In genomic region chr7:29237596-29237995, GRCm38 (mm10) we compare ENCODE assay signal across 8 mouse cellular contexts. TPM values are rescaled to one million over a fixed set of nuclear protein-coding genes. Genes with fewer than 3 reads are reported as not detected.
A peak's percentile ranks its signal among the peaks of the same experiment; 100 is the strongest.
DNase-seq lines count a peak whose midpoint lies in the region; ATAC-seq and TF ChIP-seq lines count a peak whose summit lies in the region.
"Not testable (repeated sequence)": the region's sequence is repeated elsewhere in the genome, so short reads cannot be mapped to it uniquely, and the experiment has no call there.

No protein-coding gene starts in this region.

- not testable (repeated sequence) for DNase-seq in MEL (ENCODE audit: low read depth, low spot score); embryonic facial prominence, embryonic 11.5 days (ENCODE audit: low spot score); forebrain, postnatal 0 days; kidney, postnatal 0 days (ENCODE audit: low spot score); liver, embryonic 14.5 days (ENCODE audit: low read depth in 3 of 3, low spot score in 3 of 3)

- H3K9me3 ChIP-seq in MEL (replicated peaks; ENCODE audit: insufficient read depth, low read length); embryonic facial prominence, embryonic 11.5 days (replicated peaks; ENCODE audit: control insufficient read depth, low read length); forebrain, postnatal 0 days (ENCODE audit: low read length); hindbrain, embryonic 13.5 days; kidney, postnatal 0 days (replicated peaks; ENCODE audit: low read length); liver, embryonic 14.5 days (ENCODE audit: control insufficient read depth, low read length); midbrain, embryonic 13.5 days; stomach, embryonic 14.5 days (ENCODE audit: control insufficient read depth, low read depth, low read length): not testable (repeated sequence)

- not testable (repeated sequence) for H3K79me2 ChIP-seq in MEL (ENCODE audit: control insufficient read depth, insufficient read depth, low read length, poor library complexity)

- H3K27ac ChIP-seq in MEL (ENCODE audit: control insufficient read depth, low read depth, low read length): peak overlapping the region; percentile 88
- H3K27ac ChIP-seq in embryonic facial prominence, embryonic 11.5 days (replicated peaks; ENCODE audit: low read depth, low read length): peak overlapping the region; percentile 71
- peak overlapping the region; percentile 74 for H3K27ac ChIP-seq in forebrain, postnatal 0 days (ENCODE audit: low read depth, low read length)
- H3K27ac ChIP-seq in hindbrain, embryonic 13.5 days: peak overlapping the region; percentile 88
- H3K27ac ChIP-seq in kidney, postnatal 0 days: peak overlapping the region; percentile 87
- H3K27ac ChIP-seq in liver, embryonic 14.5 days: peak overlapping the region; percentile 67
- peak overlapping the region; percentile 89 for H3K27ac ChIP-seq in midbrain, embryonic 13.5 days
- peak overlapping the region; percentile 89 for H3K27ac ChIP-seq in stomach, embryonic 14.5 days (ENCODE audit: low read length)

- 31% methylated on average over 6 of the region's 6 CpGs for WGBS in embryonic facial prominence, embryonic 11.5 days
- 31% methylated on average over 6 of the region's 6 CpGs for WGBS in forebrain, postnatal 0 days
- 32% methylated on average over 6 of the region's 6 CpGs for WGBS in hindbrain, embryonic 13.5 days
- whole genome bisulfite sequencing in kidney, postnatal 0 days: 25% methylated on average over 6 of the region's 6 CpGs
- WGBS in liver, embryonic 14.5 days (ENCODE audit: insufficient replicate concordance): 22% methylated on average over 6 of the region's 6 CpGs
- 32% methylated on average over 6 of the region's 6 CpGs for WGBS in midbrain, embryonic 13.5 days
- WGBS in stomach, embryonic 14.5 days: 26% methylated on average over 6 of the region's 6 CpGs

- TF ChIP-seq CTCF in MEL (IDR thresholded peaks at IDR 0.05 in 2 of 3, conservative IDR thresholded peaks at IDR 0.05 in 1 of 3; ENCODE audit: control insufficient read depth in 1 of 3, insufficient read depth in 1 of 3, low read depth in 2 of 3, low read length in 3 of 3, poor library complexity in 1 of 3, severe bottlenecking in 1 of 3); forebrain, postnatal 0 days (IDR thresholded peaks at IDR 0.05; ENCODE audit: low read depth); kidney, postnatal 0 days (IDR thresholded peaks at IDR 0.05; ENCODE audit: low read depth); liver, embryonic 14.5 days (IDR thresholded peaks at IDR 0.05; ENCODE audit: low read depth): not testable (repeated sequence)

- H3K4me1 ChIP-seq in MEL (ENCODE audit: control insufficient read depth in 1 of 2, insufficient read depth in 2 of 2, low read length in 2 of 2): peaks cover 5 to 13% of the 10 kb centered on the region in 2 experiments
- H3K4me1 ChIP-seq in embryonic facial prominence, embryonic 11.5 days (ENCODE audit: control insufficient read depth, insufficient read depth, low read length); forebrain, postnatal 0 days (ENCODE audit: insufficient read depth); kidney, postnatal 0 days (replicated peaks; ENCODE audit: insufficient read depth, low read length); stomach, embryonic 14.5 days (ENCODE audit: control insufficient read depth, insufficient read depth, low read length): not testable (repeated sequence)
- H3K4me1 ChIP-seq in hindbrain, embryonic 13.5 days (replicated peaks): peaks cover 13% of the 10 kb centered on the region
- peaks cover 5 to 17% of the 10 kb centered on the region in 2 experiments; a peak in 3 of 4 replicates for H3K4me1 ChIP-seq in liver, embryonic 14.5 days (replicated peaks; ENCODE audit: control insufficient read depth in 2 of 2, insufficient read depth in 2 of 2, low read length in 1 of 2)
- H3K4me1 ChIP-seq in midbrain, embryonic 13.5 days (replicated peaks): peaks cover 13% of the 10 kb centered on the region

- peak overlapping the region; percentile 58 for H3K9ac ChIP-seq in MEL (ENCODE audit: control insufficient read depth, low read depth, low read length, poor library complexity, severe bottlenecking)
- H3K9ac ChIP-seq in embryonic facial prominence, embryonic 11.5 days (replicated peaks; ENCODE audit: low read length): peak overlapping the region; percentile 45
- peak overlapping the region; percentile 66 for H3K9ac ChIP-seq in forebrain, postnatal 0 days
- peak overlapping the region; percentile 78 for H3K9ac ChIP-seq in hindbrain, embryonic 13.5 days
- not testable (repeated sequence) for H3K9ac ChIP-seq in kidney, postnatal 0 days (ENCODE audit: low read depth, low read length); stomach, embryonic 14.5 days (replicated peaks; ENCODE audit: low read depth, low read length)
- H3K9ac ChIP-seq in liver, embryonic 14.5 days (replicated peaks): peak overlapping the region; percentile 61
- H3K9ac ChIP-seq in midbrain, embryonic 13.5 days (replicated peaks): peak overlapping the region; percentile 59

- H3K36me3 ChIP-seq in MEL (ENCODE audit: control insufficient read depth in 1 of 2, insufficient read depth in 2 of 2, low read length in 2 of 2); embryonic facial prominence, embryonic 11.5 days (replicated peaks; ENCODE audit: control insufficient read depth, insufficient read depth, low read depth, low read length); forebrain, postnatal 0 days (ENCODE audit: insufficient read depth); hindbrain, embryonic 13.5 days; kidney, postnatal 0 days (ENCODE audit: insufficient read depth, low read length); liver, embryonic 14.5 days (replicated peaks; ENCODE audit: control insufficient read depth, insufficient read depth, low read depth); midbrain, embryonic 13.5 days; stomach, embryonic 14.5 days (ENCODE audit: control insufficient read depth, insufficient read depth, low read length): not testable (repeated sequence)

- not testable (repeated sequence) for TF ChIP-seq RAD21 in MEL (IDR thresholded peaks at IDR 0.05; ENCODE audit: low read depth, low read length)

- peak overlapping the region; percentile 32 to 47 for H3K4me3 ChIP-seq in MEL (ENCODE audit: control insufficient read depth in 1 of 2, insufficient read depth in 1 of 2, low read depth in 2 of 2, low read length in 2 of 2)
- H3K4me3 ChIP-seq in embryonic facial prominence, embryonic 11.5 days (ENCODE audit: low read depth, low read length): peak overlapping the region; percentile 22
- H3K4me3 ChIP-seq in forebrain, postnatal 0 days (ENCODE audit: low read depth, low read length): peak overlapping the region; percentile 67
- H3K4me3 ChIP-seq in hindbrain, embryonic 13.5 days: peak overlapping the region; percentile 65
- H3K4me3 ChIP-seq in kidney, postnatal 0 days (replicated peaks; ENCODE audit: low read depth, low read length): 0 out of 2 replicates have a peak overlapping the region, but pooled peaks have one; percentile 10
- peak overlapping the region; percentile 55 to 66 for H3K4me3 ChIP-seq in liver, embryonic 14.5 days (ENCODE audit: insufficient read depth in 1 of 2, low read depth in 2 of 2, low read length in 2 of 2)
- peak overlapping the region; percentile 71 for H3K4me3 ChIP-seq in midbrain, embryonic 13.5 days (replicated peaks)
- H3K4me3 ChIP-seq in stomach, embryonic 14.5 days (ENCODE audit: low read depth, low read length): peak overlapping the region; percentile 70

- H3K27me3 ChIP-seq in MEL (ENCODE audit: control insufficient read depth in 1 of 2, insufficient read depth in 2 of 2, low read length in 2 of 2); embryonic facial prominence, embryonic 11.5 days (ENCODE audit: control insufficient read depth, insufficient read depth, low read length); forebrain, postnatal 0 days (ENCODE audit: insufficient read depth, low read length); kidney, postnatal 0 days (ENCODE audit: insufficient read depth, low read length); liver, embryonic 14.5 days (ENCODE audit: control insufficient read depth, insufficient read depth, low read length); stomach, embryonic 14.5 days (ENCODE audit: control insufficient read depth, insufficient read depth, low read length): not testable (repeated sequence)
- peaks cover 21% of the 10 kb centered on the region for H3K27me3 ChIP-seq in hindbrain, embryonic 13.5 days
- peaks cover 13% of the 10 kb centered on the region for H3K27me3 ChIP-seq in midbrain, embryonic 13.5 days

- not testable (repeated sequence) for TF ChIP-seq EP300 in MEL (IDR thresholded peaks at IDR 0.05; ENCODE audit: low read depth in 1 of 2, low read length in 2 of 2); liver, embryonic 14.5 days (IDR thresholded peaks at IDR 0.05; ENCODE audit: low read depth)

- H3K4me2 ChIP-seq in embryonic facial prominence, embryonic 11.5 days (ENCODE audit: low read depth, low read length): peak overlapping the region; percentile 22
- H3K4me2 ChIP-seq in forebrain, postnatal 0 days (ENCODE audit: low read depth): peak overlapping the region; percentile 78
- peak overlapping the region; percentile 64 for H3K4me2 ChIP-seq in hindbrain, embryonic 13.5 days
- peak overlapping the region; percentile 48 for H3K4me2 ChIP-seq in kidney, postnatal 0 days (ENCODE audit: low read length)
- peak overlapping the region; percentile 88 for H3K4me2 ChIP-seq in liver, embryonic 14.5 days (ENCODE audit: low read depth)
- H3K4me2 ChIP-seq in midbrain, embryonic 13.5 days (replicated peaks): peak overlapping the region; percentile 84
- H3K4me2 ChIP-seq in stomach, embryonic 14.5 days (replicated peaks; ENCODE audit: low read depth, low read length): peak overlapping the region; percentile 85

- TF ChIP-seq POLR2A in MEL (IDR thresholded peaks at IDR 0.05; ENCODE audit: control insufficient read depth in 1 of 2, insufficient read depth in 1 of 2, low read depth in 1 of 2, low read length in 2 of 2, poor library complexity in 1 of 2): not testable (repeated sequence)

- ATAC-seq in embryonic facial prominence, embryonic 11.5 days (replicated peaks; ENCODE audit: insufficient number of reproducible peaks, low FRiP score, low TSS enrichment, low read depth); forebrain, postnatal 0 days; liver, embryonic 14.5 days (ENCODE audit: insufficient read depth); stomach, embryonic 14.5 days (ENCODE audit: insufficient number of reproducible peaks, insufficient read depth, low FRiP score, low read depth): not testable (repeated sequence)
- ATAC-seq in hindbrain, embryonic 13.5 days (ENCODE audit: low FRiP score): peak; percentile 30
- peak; percentile 1; the same call in 1 of the 2 replicates for ATAC-seq in kidney, postnatal 0 days (replicated peaks; ENCODE audit: low FRiP score, low read depth)
- peak; percentile 37 for ATAC-seq in midbrain, embryonic 13.5 days

RNA-seq across cellular contexts. Expression of gene Yif1b, which starts 0.5 kb away (rescaled TPM):
- 88.6 and 94.8 TPM in 2 replicates for total RNA-seq in MEL (2012; rRNA removed)
- 100 to 1,000 TPM in 1 of 2 experiments, not detected in 1; 143 TPM for polyA plus RNA-seq in MEL (2012; ENCODE audit: insufficient read depth in 1 of 2, insufficient read length in 2 of 2, low read depth in 1 of 2, low replicate concordance in 2 of 2, missing spikeins in 1 of 2)
- polyA plus RNA-seq in embryonic facial prominence, embryonic 11.5 days (2014; fragmentation: Nextera tagmentation; extraction: Ambion mirVana): 86.1 and 90.5 TPM in 2 replicates
- 71.2 and 84.1 TPM in 2 replicates for total RNA-seq in forebrain, postnatal 0 days (2014; rRNA removed)
- 97.7 and 100 TPM in 2 replicates for polyA plus RNA-seq in forebrain, postnatal 0 days (2015; fragmentation: Nextera tagmentation; extraction: Ambion mirVana)
- polyA plus RNA-seq in hindbrain, embryonic 13.5 days (2015; fragmentation: Nextera tagmentation; extraction: Ambion mirVana): 79.0 and 79.8 TPM in 2 replicates
- polyA plus RNA-seq in kidney, postnatal 0 days (2015; fragmentation: Nextera tagmentation; extraction: Ambion mirVana): 121 and 131 TPM in 2 replicates
- 24.4 and 29.4 TPM in 2 replicates for polyA plus RNA-seq in liver, embryonic 14.5 days (2012; rRNA removed)
- 41.6 and 44.5 TPM in 2 replicates for polyA plus RNA-seq in liver, embryonic 14.5 days (2014; fragmentation: Nextera tagmentation; extraction: Ambion mirVana)
- polyA plus RNA-seq in midbrain, embryonic 13.5 days (2015; fragmentation: Nextera tagmentation; extraction: Ambion mirVana): 77.0 and 80.8 TPM in 2 replicates
- 93.4 and 100.0 TPM in 2 replicates for polyA plus RNA-seq in stomach, embryonic 14.5 days (2014; fragmentation: Nextera tagmentation; extraction: Ambion mirVana)

RNA-seq across cellular contexts. Expression of gene Kcnk6, which starts 5.3 kb away (rescaled TPM):
- 1.4 and 2.0 TPM in 2 replicates for total RNA-seq in MEL (2012; rRNA removed)
- 1 to 10 TPM in 1 of 2 experiments, not detected in 1; 5.2 TPM for polyA plus RNA-seq in MEL (2012; ENCODE audit: insufficient read depth in 1 of 2, insufficient read length in 2 of 2, low read depth in 1 of 2, low replicate concordance in 2 of 2, missing spikeins in 1 of 2)
- polyA plus RNA-seq in embryonic facial prominence, embryonic 11.5 days (2014; fragmentation: Nextera tagmentation; extraction: Ambion mirVana): 0.45 and 0.53 TPM in 2 replicates
- 1.7 and 6.1 TPM in 2 replicates for total RNA-seq in forebrain, postnatal 0 days (2014; rRNA removed)
- polyA plus RNA-seq in forebrain, postnatal 0 days (2015; fragmentation: Nextera tagmentation; extraction: Ambion mirVana): 0.88 and 0.97 TPM in 2 replicates
- 0.43 and 0.57 TPM in 2 replicates for polyA plus RNA-seq in hindbrain, embryonic 13.5 days (2015; fragmentation: Nextera tagmentation; extraction: Ambion mirVana)
- 0.87 and 0.88 TPM in 2 replicates for polyA plus RNA-seq in kidney, postnatal 0 days (2015; fragmentation: Nextera tagmentation; extraction: Ambion mirVana)
- 2.4 TPM in 2 replicates for polyA plus RNA-seq in liver, embryonic 14.5 days (2012; rRNA removed)
- 0.55 and 0.82 TPM in 2 replicates for polyA plus RNA-seq in liver, embryonic 14.5 days (2014; fragmentation: Nextera tagmentation; extraction: Ambion mirVana)
- polyA plus RNA-seq in midbrain, embryonic 13.5 days (2015; fragmentation: Nextera tagmentation; extraction: Ambion mirVana): 0.17 and 0.30 TPM in 2 replicates
- 0.73 and 0.98 TPM in 2 replicates for polyA plus RNA-seq in stomach, embryonic 14.5 days (2014; fragmentation: Nextera tagmentation; extraction: Ambion mirVana)

RNA-seq across cellular contexts. Expression of gene 2200002D01Rik, which starts 10.7 kb away (rescaled TPM):
- 3.8 and 5.4 TPM in 2 replicates for total RNA-seq in MEL (2012; rRNA removed)
- polyA plus RNA-seq in MEL (2012; ENCODE audit: insufficient read depth in 1 of 2, insufficient read length in 2 of 2, low read depth in 1 of 2, low replicate concordance in 2 of 2, missing spikeins in 1 of 2): under 1 TPM in 1 of 2 experiments, not detected in 1; 0.85 TPM
- polyA plus RNA-seq in embryonic facial prominence, embryonic 11.5 days (2014; fragmentation: Nextera tagmentation; extraction: Ambion mirVana): 1.5 and 2.6 TPM in 2 replicates
- total RNA-seq in forebrain, postnatal 0 days (2014; rRNA removed): 0.23 TPM in 1 of 2 replicates, not detected in the other
- polyA plus RNA-seq in forebrain, postnatal 0 days (2015; fragmentation: Nextera tagmentation; extraction: Ambion mirVana): 0.67 and 0.82 TPM in 2 replicates
- 1.7 and 2.1 TPM in 2 replicates for polyA plus RNA-seq in hindbrain, embryonic 13.5 days (2015; fragmentation: Nextera tagmentation; extraction: Ambion mirVana)
- polyA plus RNA-seq in kidney, postnatal 0 days (2015; fragmentation: Nextera tagmentation; extraction: Ambion mirVana): 23.7 and 24.1 TPM in 2 replicates
- 0.39 and 1.3 TPM in 2 replicates for polyA plus RNA-seq in liver, embryonic 14.5 days (2012; rRNA removed)
- polyA plus RNA-seq in liver, embryonic 14.5 days (2014; fragmentation: Nextera tagmentation; extraction: Ambion mirVana): 2.6 and 4.8 TPM in 2 replicates
- polyA plus RNA-seq in midbrain, embryonic 13.5 days (2015; fragmentation: Nextera tagmentation; extraction: Ambion mirVana): 0.92 and 2.0 TPM in 2 replicates
- 35.0 and 36.6 TPM in 2 replicates for polyA plus RNA-seq in stomach, embryonic 14.5 days (2014; fragmentation: Nextera tagmentation; extraction: Ambion mirVana)

RNA-seq across cellular contexts. Expression of gene Catsperg1, which starts 23.8 kb away (rescaled TPM):
- 0.20 and 0.23 TPM in 2 replicates for total RNA-seq in MEL (2012; rRNA removed)
- under 1 TPM in 1 of 2 experiments, not detected in 1; 0.31 TPM for polyA plus RNA-seq in MEL (2012; ENCODE audit: insufficient read depth in 1 of 2, insufficient read length in 2 of 2, low read depth in 1 of 2, low replicate concordance in 2 of 2, missing spikeins in 1 of 2)
- polyA plus RNA-seq in embryonic facial prominence, embryonic 11.5 days (2014; fragmentation: Nextera tagmentation; extraction: Ambion mirVana): 0.79 TPM in 1 of 2 replicates, not detected in the other
- 2.5 and 3.5 TPM in 2 replicates for total RNA-seq in forebrain, postnatal 0 days (2014; rRNA removed)
- polyA plus RNA-seq in forebrain, postnatal 0 days (2015; fragmentation: Nextera tagmentation; extraction: Ambion mirVana): 0.75 and 2.3 TPM in 2 replicates
- polyA plus RNA-seq in hindbrain, embryonic 13.5 days (2015; fragmentation: Nextera tagmentation; extraction: Ambion mirVana): 2.0 and 3.6 TPM in 2 replicates
- polyA plus RNA-seq in kidney, postnatal 0 days (2015; fragmentation: Nextera tagmentation; extraction: Ambion mirVana): 0.51 and 0.53 TPM in 2 replicates
- 0.32 and 0.45 TPM in 2 replicates for polyA plus RNA-seq in liver, embryonic 14.5 days (2012; rRNA removed)
- 0.11 TPM in 1 of 2 replicates, not detected in the other for polyA plus RNA-seq in liver, embryonic 14.5 days (2014; fragmentation: Nextera tagmentation; extraction: Ambion mirVana)
- polyA plus RNA-seq in midbrain, embryonic 13.5 days (2015; fragmentation: Nextera tagmentation; extraction: Ambion mirVana): 2.0 and 3.3 TPM in 2 replicates
- polyA plus RNA-seq in stomach, embryonic 14.5 days (2014; fragmentation: Nextera tagmentation; extraction: Ambion mirVana): 0.64 and 1.6 TPM in 2 replicates

RNA-seq across cellular contexts. Expression of gene Spint2, which starts 44.1 kb away (rescaled TPM):
- 71.9 and 78.1 TPM in 2 replicates for total RNA-seq in MEL (2012; rRNA removed)
- 100 to 1,000 TPM in 1 of 2 experiments, not detected in 1; 131 TPM for polyA plus RNA-seq in MEL (2012; ENCODE audit: insufficient read depth in 1 of 2, insufficient read length in 2 of 2, low read depth in 1 of 2, low replicate concordance in 2 of 2, missing spikeins in 1 of 2)
- polyA plus RNA-seq in embryonic facial prominence, embryonic 11.5 days (2014; fragmentation: Nextera tagmentation; extraction: Ambion mirVana): 71.4 and 84.5 TPM in 2 replicates
- 32.3 and 36.7 TPM in 2 replicates for total RNA-seq in forebrain, postnatal 0 days (2014; rRNA removed)
- 94.6 and 127 TPM in 2 replicates for polyA plus RNA-seq in forebrain, postnatal 0 days (2015; fragmentation: Nextera tagmentation; extraction: Ambion mirVana)
- 42.4 and 44.0 TPM in 2 replicates for polyA plus RNA-seq in hindbrain, embryonic 13.5 days (2015; fragmentation: Nextera tagmentation; extraction: Ambion mirVana)
- 460 and 496 TPM in 2 replicates for polyA plus RNA-seq in kidney, postnatal 0 days (2015; fragmentation: Nextera tagmentation; extraction: Ambion mirVana)
- polyA plus RNA-seq in liver, embryonic 14.5 days (2012; rRNA removed): 14.6 and 15.6 TPM in 2 replicates
- 22.3 and 23.6 TPM in 2 replicates for polyA plus RNA-seq in liver, embryonic 14.5 days (2014; fragmentation: Nextera tagmentation; extraction: Ambion mirVana)
- 26.1 and 28.7 TPM in 2 replicates for polyA plus RNA-seq in midbrain, embryonic 13.5 days (2015; fragmentation: Nextera tagmentation; extraction: Ambion mirVana)
- polyA plus RNA-seq in stomach, embryonic 14.5 days (2014; fragmentation: Nextera tagmentation; extraction: Ambion mirVana): 386 and 405 TPM in 2 replicates

Comparison
In these comparisons a context has a peak if more than half of its experiments do, and no peak if none do; other contexts are left out.
1. H3K4me3 ChIP-seq: peak in every context shown above with its lines; median percentile 71 in midbrain, embryonic 13.5 days; 70 in stomach, embryonic 14.5 days; 67 in forebrain, postnatal 0 days; 65 in hindbrain, embryonic 13.5 days; 60 in liver, embryonic 14.5 days; 40 in MEL; 22 in embryonic facial prominence, embryonic 11.5 days; 10 in kidney, postnatal 0 days.
2. H3K4me2 ChIP-seq: peak in every context shown above with its lines; median percentile 88 in liver, embryonic 14.5 days; 85 in stomach, embryonic 14.5 days; 84 in midbrain, embryonic 13.5 days; 78 in forebrain, postnatal 0 days; 64 in hindbrain, embryonic 13.5 days; 48 in kidney, postnatal 0 days; 22 in embryonic facial prominence, embryonic 11.5 days.